In the genomic region with DNA sequence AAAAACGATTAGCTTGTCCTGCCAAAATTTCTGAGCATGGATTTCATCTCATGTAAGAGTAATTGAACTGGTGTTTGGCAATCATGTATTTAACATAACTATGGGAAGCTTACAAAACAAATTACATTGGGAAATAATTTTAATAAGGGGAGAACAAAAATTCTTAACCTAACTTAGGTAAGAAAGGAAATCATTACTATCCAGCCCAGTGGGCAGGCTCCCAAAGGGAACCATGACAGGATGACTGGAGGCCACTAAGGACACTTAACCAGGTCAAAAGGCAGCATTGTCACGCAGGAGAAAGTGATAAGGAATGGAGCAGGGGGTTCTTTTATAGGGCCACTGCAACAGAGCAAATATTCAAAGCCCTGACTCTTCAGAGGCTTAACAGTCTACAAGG, we compare ENCODE assay signal across 27 mouse cellular contexts.
DNase-seq lines count a peak whose midpoint lies in the region; ATAC-seq and TF ChIP-seq lines count a peak whose summit lies in the region.
"Had no signal": no experiment of that assay in that cellular context is flagged by ENCODE, and none has a peak within 500 bp of the region (broad histone marks: within the 10 kb centered on the region; RNA-seq: fewer than 3 reads in every experiment).

No protein-coding gene starts in this region.

- H3K27ac ChIP-seq in liver, adult 2 months (replicated peaks; ENCODE audit: insufficient read depth, low read depth, low read length), result no peak overlapping the region
- peak overlapping the region; percentile 53 for H3K27ac ChIP-seq in brown adipose tissue, adult 24 weeks (replicated peaks; ENCODE audit: low read depth, low read length)
- H3K27ac ChIP-seq in heart, embryonic 11.5 days (ENCODE audit: low read depth, low read length), result no peak overlapping the region
- no peak overlapping the region for H3K27ac ChIP-seq in hindbrain, embryonic 14.5 days
- no peak overlapping the region for H3K27ac ChIP-seq in hindbrain, embryonic 11.5 days (ENCODE audit: low read depth, low read length)
- H3K27ac ChIP-seq: embryonic facial prominence, embryonic 12.5 days; embryonic facial prominence, embryonic 15.5 days; forebrain, embryonic 12.5 days; forebrain, embryonic 15.5 days; heart, adult 2 months; heart, embryonic 15.5 days; hindbrain, embryonic 10.5 days; hindbrain, embryonic 15.5 days; intestine, embryonic 15.5 days; kidney, embryonic 15.5 days had no signal

- WGBS in liver, adult 2 months, result 54% methylated on average over 2 of the region's 2 CpGs
- 41% methylated on average over 2 of the region's 2 CpGs for WGBS in heart, embryonic 11.5 days (ENCODE audit: insufficient replicate concordance)
- 78% methylated on average over 2 of the region's 2 CpGs for WGBS in hindbrain, embryonic 14.5 days
- WGBS in hindbrain, embryonic 11.5 days, result 74% methylated on average over 2 of the region's 2 CpGs

- no peak for ATAC-seq in heart, embryonic 11.5 days (replicated peaks; ENCODE audit: insufficient number of reproducible peaks, low FRiP score, low TSS enrichment)
- no peak for ATAC-seq in hindbrain, embryonic 14.5 days (ENCODE audit: low FRiP score)
- ATAC-seq in hindbrain, embryonic 11.5 days (ENCODE audit: low FRiP score), result no peak
- ATAC-seq: CD4-positive, CD25-positive, alpha-beta regulatory T cell, adult 4 months; forebrain, embryonic 15.5 days; intestine, embryonic 15.5 days had no signal

- no peaks in the 10 kb centered on the region for H3K9me3 ChIP-seq in heart, embryonic 11.5 days (replicated peaks; ENCODE audit: control insufficient read depth, low read length)
- H3K9me3 ChIP-seq in hindbrain, embryonic 14.5 days (ENCODE audit: control insufficient read depth, low read length), result no peaks in the 10 kb centered on the region
- H3K9me3 ChIP-seq in hindbrain, embryonic 11.5 days (ENCODE audit: control insufficient read depth, low read length), result no peaks in the 10 kb centered on the region
- H3K9me3 ChIP-seq: embryonic facial prominence, embryonic 12.5 days; embryonic facial prominence, embryonic 15.5 days; forebrain, embryonic 12.5 days; forebrain, embryonic 15.5 days; heart, embryonic 12.5 days; heart, embryonic 15.5 days; hindbrain, embryonic 10.5 days; hindbrain, embryonic 15.5 days; intestine, embryonic 15.5 days; kidney, embryonic 15.5 days had no signal

- no peak overlapping the region for H3K4me3 ChIP-seq in liver, adult 2 months (ENCODE audit: insufficient read depth, low read depth, low read length)
- H3K4me3 ChIP-seq in brown adipose tissue, adult 24 weeks (ENCODE audit: insufficient read depth, low read depth, low read length), result no peak overlapping the region
- no peak overlapping the region for H3K4me3 ChIP-seq in heart, embryonic 11.5 days (ENCODE audit: low read depth, low read length)
- H3K4me3 ChIP-seq in hindbrain, embryonic 14.5 days (replicated peaks; ENCODE audit: low read length), result no peak overlapping the region
- no peak overlapping the region for H3K4me3 ChIP-seq in hindbrain, embryonic 11.5 days (ENCODE audit: low read depth, low read length)
- H3K4me3 ChIP-seq: embryonic facial prominence, embryonic 12.5 days; embryonic facial prominence, embryonic 15.5 days; forebrain, embryonic 12.5 days; forebrain, embryonic 15.5 days; heart, adult 2 months; heart, embryonic 12.5 days; heart, embryonic 15.5 days; hindbrain, embryonic 10.5 days; hindbrain, embryonic 15.5 days; intestine, embryonic 15.5 days; kidney, embryonic 15.5 days had no signal

- DNase-seq in liver, adult 2 months (ENCODE audit: extremely low read depth, low read depth, low spot score), result peak; percentile 11
- DNase-seq in liver, result no peak
- DNase-seq in adrenal gland, postnatal 14 days, result peak; percentile 63
- DNase-seq in hindbrain, embryonic 14.5 days (ENCODE audit: low spot score), result no peak
- DNase-seq in hindbrain, embryonic 11.5 days (ENCODE audit: low spot score), result no peak
- DNase-seq: cerebellum, adult 18-20 months; cerebellum, adult 9-11 months; cerebellum, postnatal 25 days; gastrocnemius, postnatal 25 days; heart, adult 2 months; heart, postnatal 10 days; heart, postnatal 36 days; kidney, adult 11 months; kidney, adult 8-10 months had no signal

- no peak overlapping the region for H3K9ac ChIP-seq in liver, adult 2 months (ENCODE audit: low read depth, low read length)
- H3K9ac ChIP-seq in heart, embryonic 11.5 days (ENCODE audit: low read depth, low read length), result no peak overlapping the region
- H3K9ac ChIP-seq in hindbrain, embryonic 14.5 days, result no peak overlapping the region
- H3K9ac ChIP-seq in hindbrain, embryonic 11.5 days (ENCODE audit: low read depth, low read length), result no peak overlapping the region
- H3K9ac ChIP-seq: embryonic facial prominence, embryonic 12.5 days; embryonic facial prominence, embryonic 15.5 days; forebrain, embryonic 12.5 days; forebrain, embryonic 15.5 days; heart, embryonic 12.5 days; heart, embryonic 15.5 days; hindbrain, embryonic 15.5 days; intestine, embryonic 15.5 days; kidney, embryonic 15.5 days had no signal

- TF ChIP-seq CTCF in liver, adult 2 months (IDR thresholded peaks at IDR 0.05; ENCODE audit: low read depth, low read length), result no peak

- no peaks in the 10 kb centered on the region for H3K27me3 ChIP-seq in liver, adult 2 months (ENCODE audit: control insufficient read depth, insufficient read depth, low read length)
- no peaks in the 10 kb centered on the region for H3K27me3 ChIP-seq in heart, embryonic 11.5 days (ENCODE audit: control insufficient read depth, insufficient read depth, low read length)
- no peaks in the 10 kb centered on the region for H3K27me3 ChIP-seq in hindbrain, embryonic 14.5 days (ENCODE audit: control insufficient read depth, insufficient read depth, low read length)
- H3K27me3 ChIP-seq in hindbrain, embryonic 11.5 days (ENCODE audit: control insufficient read depth, insufficient read depth, low read length), result no peaks in the 10 kb centered on the region
- H3K27me3 ChIP-seq: embryonic facial prominence, embryonic 12.5 days; embryonic facial prominence, embryonic 15.5 days; forebrain, embryonic 12.5 days; forebrain, embryonic 15.5 days; heart, embryonic 12.5 days; heart, embryonic 15.5 days; hindbrain, embryonic 15.5 days; intestine, embryonic 15.5 days; kidney, embryonic 15.5 days had no signal

- no peak overlapping the region for H3K4me2 ChIP-seq in heart, embryonic 11.5 days
- H3K4me2 ChIP-seq in hindbrain, embryonic 14.5 days (replicated peaks), result no peak overlapping the region
- H3K4me2 ChIP-seq in hindbrain, embryonic 11.5 days (replicated peaks; ENCODE audit: low read depth, low read length), result no peak overlapping the region
- H3K4me2 ChIP-seq: embryonic facial prominence, embryonic 12.5 days; embryonic facial prominence, embryonic 15.5 days; forebrain, embryonic 12.5 days; forebrain, embryonic 15.5 days; heart, embryonic 12.5 days; heart, embryonic 15.5 days; hindbrain, embryonic 15.5 days; intestine, embryonic 15.5 days; kidney, embryonic 15.5 days had no signal

- no peak for TF ChIP-seq POLR2A in liver, adult 2 months (IDR thresholded peaks at IDR 0.05; ENCODE audit: extremely low read depth, insufficient read depth, low read length)

- H3K36me3 ChIP-seq in liver, adult 2 months (ENCODE audit: control insufficient read depth, insufficient read depth, low read length), result no peaks in the 10 kb centered on the region
- no peaks in the 10 kb centered on the region for H3K36me3 ChIP-seq in heart, embryonic 11.5 days (ENCODE audit: control insufficient read depth, insufficient read depth, low read length)
- no peaks in the 10 kb centered on the region for H3K36me3 ChIP-seq in hindbrain, embryonic 14.5 days (replicated peaks; ENCODE audit: control insufficient read depth, insufficient read depth)
- no peaks in the 10 kb centered on the region for H3K36me3 ChIP-seq in hindbrain, embryonic 11.5 days (ENCODE audit: control insufficient read depth, insufficient read depth, low read length)
- H3K36me3 ChIP-seq: embryonic facial prominence, embryonic 12.5 days; embryonic facial prominence, embryonic 15.5 days; forebrain, embryonic 12.5 days; forebrain, embryonic 15.5 days; heart, embryonic 12.5 days; heart, embryonic 15.5 days; hindbrain, embryonic 10.5 days; hindbrain, embryonic 15.5 days; intestine, embryonic 15.5 days; kidney, embryonic 15.5 days had no signal

- no peaks in the 10 kb centered on the region for H3K79me2 ChIP-seq in liver, adult 2 months (ENCODE audit: control insufficient read depth, insufficient read depth, low read length)

- H3K4me1 ChIP-seq in liver, adult 2 months (ENCODE audit: control insufficient read depth, insufficient read depth, low read length), result no peaks in the 10 kb centered on the region
- H3K4me1 ChIP-seq in brown adipose tissue, adult 24 weeks (ENCODE audit: control insufficient read depth, insufficient read depth, insufficient read length, low read length), result no peaks in the 10 kb centered on the region; the same call in 1 of the 2 replicates
- no peaks in the 10 kb centered on the region for H3K4me1 ChIP-seq in heart, embryonic 11.5 days (ENCODE audit: control insufficient read depth, insufficient read depth, low read length)
- H3K4me1 ChIP-seq in hindbrain, embryonic 14.5 days (replicated peaks; ENCODE audit: control insufficient read depth, insufficient read depth, low read length), result no peaks in the 10 kb centered on the region
- no peaks in the 10 kb centered on the region for H3K4me1 ChIP-seq in hindbrain, embryonic 11.5 days (replicated peaks; ENCODE audit: control insufficient read depth, insufficient read depth, low read length)
- H3K4me1 ChIP-seq: embryonic facial prominence, embryonic 12.5 days; embryonic facial prominence, embryonic 15.5 days; forebrain, embryonic 12.5 days; forebrain, embryonic 15.5 days; heart, embryonic 15.5 days; hindbrain, embryonic 10.5 days; hindbrain, embryonic 15.5 days; intestine, embryonic 15.5 days; kidney, embryonic 15.5 days had no signal

Comparison
In these comparisons a context has a peak if more than half of its experiments do, and no peak if none do; other contexts are left out.
1. DNase-seq: peak in liver, adult 2 months (single experiment) and adrenal gland, postnatal 14 days (single experiment); none in liver (single experiment), hindbrain, embryonic 14.5 days (single experiment) and hindbrain, embryonic 11.5 days (single experiment).